Mouse (Mus musculus) bone marrow, adult 2 months (tissue): ENCODE results near the gene Heca.

ENCODE experiments used
- CTCF ChIP-seq: fragments of 200-500 bp; IDR thresholded peaks from 2 replicates; pipeline ENCODE4 v1.5.1; 2011; ENCODE audit warnings: low read length, control low read depth; ENCODE audit not compliant: control insufficient read depth, insufficient read depth
- POLR2A ChIP-seq: fragments of 200-500 bp; IDR thresholded peaks from 2 replicates; pipeline ENCODE4 v1.6.1; 2011; ENCODE audit warnings: low read depth, mild to moderate bottlenecking, control low read depth, low read length, borderline replicate concordance; ENCODE audit not compliant: control insufficient read depth

GRCm38 (mm10) chr10:17989136-17989535, 41.3 kb upstream of the Heca start:
- TF ChIP-seq CTCF (no peak), POLR2A (no peak)
